Comparison of ENCODE assay signal across 19 mouse cellular contexts in the genomic region with DNA sequence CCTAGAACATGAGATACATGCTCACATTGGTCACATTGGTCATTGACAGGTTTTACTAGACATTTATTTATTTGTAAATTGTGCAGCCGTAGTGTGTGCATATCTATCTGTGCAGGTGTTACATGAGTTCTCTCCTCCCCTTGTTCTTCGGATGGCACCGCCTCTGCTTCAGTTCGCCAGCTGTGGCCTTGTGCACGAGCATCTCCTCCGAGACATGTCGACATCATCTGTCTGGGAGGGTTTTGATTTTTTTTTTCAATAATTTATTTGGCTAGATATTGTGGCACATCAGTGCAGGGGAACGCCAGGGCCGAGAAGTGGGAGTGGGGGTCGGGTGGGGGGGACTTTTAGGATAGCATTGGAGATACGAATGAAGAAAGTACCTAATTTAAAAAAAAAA.
"Had no signal": no experiment of that assay in that cellular context is flagged by ENCODE, and none has a peak within 500 bp of the region (broad histone marks: within the 10 kb centered on the region; RNA-seq: fewer than 3 reads in every experiment).

No protein-coding gene starts in this region.

- H3K9ac ChIP-seq: liver, embryonic 14.5 days had no signal

- DNase-seq: kidney, adult 2 months; kidney, postnatal 25 days; layer of hippocampus, postnatal 36 days; lung, adult 2 months; lung, postnatal 14 days; lung, postnatal 4 days; midbrain, embryonic 14.5 days; right cerebral cortex, adult 18-20 months; right cerebral cortex, postnatal 14 days; right cerebral cortex, postnatal 4 days; thymus, adult 2 months; thymus, postnatal 14 days; thymus, postnatal 4 days had no signal

- H3K27ac ChIP-seq: kidney, postnatal 0 days; left cerebral cortex, adult 2 months; stomach, postnatal 0 days had no signal

- H3K4me2 ChIP-seq: midbrain, embryonic 11.5 days had no signal

- ATAC-seq: intestine, postnatal 0 days had no signal

- H3K4me3 ChIP-seq: left cerebral cortex, adult 2 months had no signal
